Mouse (Mus musculus) thymus, postnatal 0 days (tissue): ENCODE results near the gene Rbm20. TPM values are rescaled to one million over a fixed set of nuclear protein-coding genes. Genes with fewer than 3 reads are reported as not detected.
A peak's percentile ranks its signal among the peaks of the same experiment; 100 is the strongest.
"Not testable (repeated sequence)": the region's sequence is repeated elsewhere in the genome, so short reads cannot be mapped to it uniquely, and the experiment has no call there.

Source experiments
- DNase-seq: peaks from one replicate; pipeline ENCODE4 v3.0.0-alpha.2; 2015; ENCODE audit warnings: low spot score
- polyA plus RNA-seq: library from polyadenylated mRNA; unstranded; fragments of >200 nt; fragmentation: Nextera tagmentation; extraction: Ambion mirVana; gene quantifications from 2 replicates; pipeline ENCODE4 v1.2.1, GENCODE M21; 2015

The Rbm20 gene
- polyA plus RNA-seq, 1 experiment from 2014 or later: 1.8 TPM

- DNase-seq: no peak
These were observed 111.7 kb downstream of the Rbm20 start for GRCm38 (mm10) chr19:53788621-53789331.

DNA sequence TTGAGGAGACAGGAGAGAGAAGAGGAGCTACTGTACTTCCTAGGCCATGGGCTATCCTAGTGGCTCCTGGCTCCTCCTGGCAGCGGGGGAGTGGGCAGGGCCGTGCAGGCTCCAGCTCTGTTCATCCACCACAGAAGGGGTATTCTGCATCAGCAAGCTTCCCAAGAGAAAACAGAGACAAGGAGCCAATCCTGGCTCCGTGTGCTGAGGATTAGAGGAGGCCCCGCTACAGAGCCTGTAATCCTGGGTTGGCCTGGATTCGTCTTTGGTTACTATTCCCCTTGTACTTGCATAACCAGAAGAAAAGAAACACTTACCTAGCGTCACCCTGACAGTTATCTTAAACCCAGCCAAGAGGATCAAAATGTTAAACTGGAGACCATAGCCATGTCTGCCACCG lies 112.5 kb downstream of the Rbm20 start:
- no peak for DNase-seq

DNA sequence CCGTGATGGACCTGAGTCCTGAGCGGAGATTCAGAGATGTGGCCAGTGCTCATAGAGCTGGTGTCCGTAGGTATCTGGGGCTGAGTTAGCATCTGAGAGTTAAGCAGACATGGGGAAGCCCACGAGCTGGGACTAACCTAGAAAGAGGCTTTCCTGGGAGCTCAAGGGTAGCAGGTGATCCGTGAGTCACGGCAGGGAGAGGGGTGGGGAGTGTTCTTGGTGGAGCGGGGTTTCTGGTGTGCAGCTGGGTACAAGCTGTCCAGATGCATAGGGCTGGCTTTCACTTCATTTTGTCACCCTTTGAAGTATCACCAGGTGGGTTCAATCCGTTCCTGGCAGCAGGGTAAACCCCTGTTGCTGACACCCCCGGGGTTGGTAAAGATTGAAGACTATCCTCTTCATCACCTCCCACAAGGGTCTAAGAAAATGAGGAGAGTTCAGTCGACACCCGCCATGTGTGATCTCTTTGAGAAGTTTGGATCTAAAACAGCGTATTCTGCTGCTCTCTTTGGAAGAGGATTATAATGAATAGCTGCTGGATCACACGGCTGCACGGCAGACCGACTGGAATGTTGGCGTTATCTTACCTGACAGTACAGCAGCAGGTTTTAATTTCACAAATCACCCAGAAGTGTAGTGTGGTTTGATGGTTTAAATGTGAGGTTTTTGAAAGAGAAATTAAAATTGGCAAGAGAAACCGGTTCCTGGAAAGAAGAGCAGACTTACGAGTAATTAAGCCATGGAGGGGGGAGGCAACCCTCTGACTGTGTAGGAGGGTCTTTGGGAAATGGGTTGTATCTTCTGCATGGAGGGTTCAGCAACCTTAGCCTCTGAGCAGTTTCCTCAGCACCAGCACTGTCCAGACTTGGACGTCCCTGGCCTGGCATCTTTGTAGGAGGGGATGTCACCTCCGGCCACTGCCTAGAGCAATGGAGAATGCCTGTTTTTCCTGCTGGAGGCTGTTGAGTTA lies 114.9 kb downstream of the Rbm20 start:
- peak; percentile 48 for DNase-seq

DNA sequence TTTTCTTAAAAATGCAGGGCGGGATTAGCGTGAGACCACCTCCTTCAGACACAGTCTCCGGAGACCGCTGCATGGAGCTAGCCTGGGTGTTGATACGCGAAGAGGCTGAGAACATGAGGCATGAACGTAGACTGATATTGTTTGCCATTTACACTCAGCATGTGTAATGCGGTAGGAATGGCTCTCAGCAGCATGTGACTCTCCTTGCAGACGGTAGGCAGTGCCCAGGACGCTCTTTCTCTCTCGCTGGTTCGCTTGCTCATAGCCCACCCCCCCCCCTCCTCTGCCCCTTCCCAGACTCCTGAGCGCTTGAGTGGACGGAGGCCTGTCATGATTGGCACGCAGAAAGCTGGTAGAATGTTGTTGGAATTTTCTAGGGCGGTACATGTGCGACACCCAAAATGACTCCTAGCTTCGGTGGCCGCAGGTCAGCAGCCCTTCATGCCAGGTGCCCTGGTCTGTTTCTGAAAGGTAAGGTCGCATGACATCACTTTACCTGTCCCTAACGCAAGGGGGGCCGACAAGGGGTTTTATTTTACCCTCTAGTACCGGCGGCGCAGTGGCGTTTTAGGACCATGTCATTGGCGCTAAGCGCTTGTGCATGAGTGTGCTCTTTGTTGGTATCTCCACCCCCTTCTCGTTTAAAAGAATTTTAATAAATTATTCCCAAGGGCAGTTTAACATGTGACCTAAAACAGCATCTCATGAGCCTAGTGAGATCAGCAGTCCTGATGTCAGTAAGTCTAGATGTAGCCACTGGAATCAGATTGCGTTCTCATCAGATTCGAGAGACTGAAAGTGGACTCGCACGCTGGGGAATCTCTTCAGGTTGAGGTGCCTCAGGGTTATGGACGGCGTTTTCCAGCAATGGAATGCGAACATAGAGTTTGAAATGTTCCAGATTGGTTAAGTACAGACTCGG lies 116.1 kb downstream of the Rbm20 start:
- no peak for DNase-seq

DNA sequence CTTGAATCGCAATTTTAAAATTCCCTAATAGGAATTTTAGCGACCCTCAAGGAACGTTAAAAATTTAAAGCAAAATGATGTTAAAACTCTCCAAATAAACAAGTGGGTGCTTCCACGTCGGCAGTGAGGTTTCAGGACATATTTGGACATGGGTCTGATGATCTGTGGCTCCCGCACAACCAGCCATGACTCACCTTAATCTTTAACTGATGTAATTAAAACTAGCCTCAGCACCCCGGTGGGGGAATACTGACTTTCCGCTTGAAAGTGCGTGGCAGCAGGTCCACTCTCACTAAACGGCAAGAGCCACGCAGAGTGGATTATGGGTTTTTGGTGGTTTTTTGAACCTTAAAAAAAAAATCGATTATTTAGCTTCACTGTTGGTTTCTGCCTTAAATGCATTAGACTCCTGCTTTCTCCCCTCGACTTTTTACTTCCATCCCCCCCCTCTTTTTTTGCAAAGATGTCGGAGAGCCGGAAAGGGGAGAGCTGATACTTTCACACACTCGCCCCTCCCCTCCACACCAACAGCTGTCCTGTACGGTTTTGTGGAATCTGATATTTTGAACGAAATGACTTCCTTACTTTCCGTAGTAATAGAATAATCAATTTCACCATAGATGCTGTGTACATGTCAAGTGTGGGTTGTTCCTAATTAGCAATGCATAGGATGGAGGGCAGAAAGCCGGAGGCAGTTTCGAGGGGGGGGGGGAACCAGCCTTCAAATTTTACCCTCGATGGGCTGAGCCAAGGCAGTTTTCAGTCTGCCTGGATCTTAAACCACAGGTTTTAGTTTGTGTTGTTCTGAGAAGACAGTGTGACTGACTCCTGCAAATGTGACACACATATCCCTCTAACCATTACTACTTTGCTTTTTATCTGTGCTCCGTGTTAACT lies 117.1 kb downstream of the Rbm20 start:
- no peak for DNase-seq

GRCm38 (mm10) chr19:53794996-53795395 lies 117.9 kb downstream of the Rbm20 start:
- no peak for DNase-seq

- no peak for DNase-seq
These were observed 118.9 kb downstream of the Rbm20 start for GRCm38 (mm10) chr19:53796020-53796419.

GRCm38 (mm10) chr19:53797770-53798169 lies 120.7 kb downstream of the Rbm20 start:
- DNase-seq: no peak

DNA sequence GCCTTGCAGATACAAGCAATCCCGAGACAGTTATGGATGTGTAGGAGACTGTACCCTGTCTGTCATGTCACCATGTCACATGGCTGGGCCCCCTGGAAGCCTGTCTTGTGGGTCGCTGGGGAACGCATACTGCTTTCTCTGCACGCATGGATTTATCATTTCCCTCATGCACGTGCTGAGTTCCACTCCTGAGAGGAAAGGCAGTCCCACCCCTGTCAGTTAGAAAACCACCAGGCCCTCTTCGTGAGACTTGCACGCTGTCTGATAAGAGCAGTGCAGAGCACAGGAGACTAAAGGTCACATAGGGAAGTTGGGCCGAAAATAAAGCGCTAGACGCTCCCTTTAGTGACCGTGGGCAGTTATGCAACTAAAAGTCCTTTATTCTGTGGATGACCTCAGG lies 122.8 kb downstream of the Rbm20 start:
- DNase-seq: no peak

DNA sequence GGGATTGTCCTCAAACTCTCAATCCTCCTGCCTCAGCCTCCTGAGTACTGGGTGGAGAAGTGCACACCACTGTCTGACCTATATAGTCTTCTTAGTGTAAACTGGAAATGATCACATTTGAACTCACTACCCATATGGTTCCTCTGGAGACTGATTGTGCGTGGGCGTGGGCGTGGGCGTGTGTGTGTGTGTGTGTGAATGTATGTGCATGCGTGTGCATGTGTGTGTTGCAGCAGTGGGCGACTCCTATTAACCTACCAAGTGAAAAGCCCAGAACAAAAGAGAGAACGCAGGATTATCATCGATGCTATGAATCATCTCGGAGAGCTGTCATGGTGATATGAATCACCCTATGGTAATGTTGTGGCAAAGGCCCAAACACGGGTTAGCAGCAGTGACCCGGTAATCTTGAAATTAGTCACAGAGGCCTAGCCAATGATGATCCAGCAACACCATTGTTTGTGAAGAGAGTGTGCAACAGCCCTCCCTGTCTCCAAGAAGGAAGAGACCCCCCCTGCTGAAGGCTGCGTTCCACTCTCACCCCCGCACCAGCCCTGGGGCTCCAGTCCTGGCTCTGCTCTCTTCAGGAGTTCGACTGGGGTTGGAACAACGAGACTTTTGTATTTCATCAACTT lies 123.4 kb downstream of the Rbm20 start:
- DNase-seq: no peak

GRCm38 (mm10) chr19:53801380-53801779 lies 124.3 kb downstream of the Rbm20 start:
- DNase-seq: no peak

DNA sequence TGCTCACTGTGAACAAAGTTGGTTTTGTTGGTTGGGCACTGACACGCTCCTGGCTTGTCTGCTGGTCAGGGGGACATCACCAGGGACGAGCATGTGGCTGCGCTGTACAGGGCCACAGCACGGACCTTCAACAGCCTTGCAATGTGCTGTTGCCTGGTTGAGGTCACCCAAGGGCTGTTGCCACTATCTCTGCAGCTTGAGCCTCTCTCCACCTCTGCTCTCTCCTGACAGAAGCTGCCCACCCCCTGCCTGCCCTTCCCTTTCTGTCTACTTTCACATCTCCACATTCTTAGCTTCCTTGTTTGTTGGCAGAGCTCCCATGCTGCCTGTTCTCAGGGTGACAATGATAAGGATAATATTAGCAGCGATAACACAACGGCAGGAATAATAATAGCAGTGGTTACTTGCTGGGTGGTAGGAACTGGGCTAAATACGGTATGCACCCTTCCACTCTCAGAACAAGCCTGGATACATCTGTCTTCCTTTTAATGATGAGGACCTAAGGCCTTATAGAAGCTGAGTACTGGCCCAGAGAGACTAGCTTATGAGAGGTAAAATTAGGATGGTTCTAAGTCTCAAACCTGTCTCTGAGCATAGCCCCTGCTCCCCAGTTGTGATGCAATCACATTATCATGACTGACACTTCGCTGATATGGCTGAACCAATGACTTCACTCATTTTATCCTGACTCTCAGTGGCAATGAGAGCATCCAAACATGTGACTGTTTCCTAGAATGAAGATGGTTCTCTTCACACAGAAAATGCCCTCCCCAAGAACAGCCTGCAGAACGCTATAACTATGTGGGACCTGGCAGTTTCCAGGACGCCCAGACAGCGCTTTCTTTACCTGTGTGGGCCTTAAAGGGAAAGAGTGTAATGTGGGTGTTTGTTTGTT lies 124.9 kb downstream of the Rbm20 start:
- DNase-seq: no peak

DNA sequence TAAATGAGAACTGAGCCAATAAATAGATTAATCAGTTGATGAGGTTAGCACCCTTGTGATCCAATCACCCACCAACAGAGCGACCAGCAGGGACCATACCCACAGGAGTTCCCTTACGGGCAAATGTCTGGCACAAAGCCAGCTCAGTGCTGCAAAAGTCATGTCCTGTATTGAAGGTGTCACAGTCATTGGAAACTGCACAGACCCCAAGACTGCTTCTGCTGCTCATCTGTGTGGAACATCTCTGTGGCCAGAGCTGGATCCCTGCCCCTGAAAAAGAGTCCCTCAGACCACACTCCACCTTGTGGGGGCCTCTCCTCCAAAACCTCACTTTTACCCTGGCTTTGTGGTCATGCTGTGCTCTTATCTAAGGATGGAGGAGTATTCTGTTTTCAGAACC lies 126.8 kb downstream of the Rbm20 start:
- no peak for DNase-seq

DNA sequence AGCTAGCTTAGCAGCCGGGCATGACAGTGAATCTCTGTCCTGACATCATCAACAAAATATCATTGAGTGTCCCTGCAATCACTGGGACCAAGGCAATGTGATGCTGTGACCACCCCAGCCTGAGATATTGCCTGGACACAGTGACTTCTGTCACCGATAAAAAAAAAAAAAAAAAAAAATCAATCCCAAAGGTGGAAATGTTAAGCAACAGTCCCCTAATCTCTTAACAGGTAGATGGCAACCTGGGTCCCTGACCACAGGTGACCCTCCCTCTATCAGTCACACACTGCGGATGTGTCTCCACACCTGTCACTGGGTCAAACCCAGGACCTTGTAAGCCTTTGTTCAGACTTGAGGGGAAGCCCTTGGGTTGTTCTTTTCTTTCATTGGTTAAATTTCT lies 128.0 kb downstream of the Rbm20 start:
- no peak for DNase-seq

DNA sequence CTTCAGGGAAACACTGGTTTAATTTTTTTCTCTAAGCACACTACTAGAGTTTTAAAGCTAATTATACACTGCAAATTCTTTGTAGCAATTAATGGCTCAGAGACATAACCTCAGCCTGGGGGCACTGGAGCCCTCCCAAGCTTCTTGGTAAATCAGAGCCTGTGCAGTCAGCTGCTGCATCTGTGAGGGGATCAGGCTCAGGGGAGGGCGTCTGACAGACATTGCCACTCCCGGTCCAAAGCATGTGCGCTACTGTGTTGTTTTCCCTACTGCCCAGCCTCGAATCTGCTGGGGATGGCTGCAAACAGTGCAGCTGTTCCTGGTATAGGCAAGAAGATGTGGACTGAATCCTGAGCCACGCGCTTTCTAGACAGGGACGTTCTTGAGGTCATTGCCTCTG lies 129.0 kb downstream of the Rbm20 start:
- DNase-seq: no peak

DNA sequence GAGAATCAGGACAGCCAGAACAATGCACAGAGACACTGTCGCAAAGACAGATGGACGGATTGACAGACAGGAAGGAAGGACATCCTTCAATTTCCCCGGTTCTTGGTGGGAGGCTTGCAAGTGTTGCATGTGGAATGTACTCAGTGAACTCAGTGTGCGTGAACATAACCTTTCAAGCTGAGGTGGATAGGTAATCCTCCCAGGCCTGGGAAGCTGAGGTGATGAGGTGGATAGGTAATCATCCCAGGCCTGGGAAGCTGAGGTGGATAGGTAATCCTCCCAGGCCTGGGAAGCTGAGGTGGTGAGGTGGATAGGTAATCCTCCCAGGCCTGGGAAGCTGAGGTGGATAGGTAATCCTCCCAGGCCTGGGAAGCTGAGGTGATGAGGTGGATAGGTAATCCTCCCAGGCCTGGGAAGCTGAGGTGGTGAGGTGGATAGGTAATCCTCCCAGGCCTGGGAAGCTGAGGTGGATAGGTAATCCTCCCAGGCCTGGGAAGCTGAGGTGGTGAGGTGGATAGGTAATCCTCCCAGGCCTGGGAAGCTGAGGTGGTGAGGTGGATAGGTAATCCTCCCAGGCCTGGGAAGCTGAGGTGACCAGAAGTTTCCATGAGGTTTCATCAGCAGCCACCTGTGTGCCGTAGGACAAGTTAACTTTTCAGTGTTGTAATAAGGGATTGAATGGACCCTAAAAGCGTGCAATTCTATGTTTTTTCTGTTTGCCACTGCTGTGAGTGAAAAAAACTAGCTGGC lies 129.6 kb downstream of the Rbm20 start:
- not testable (repeated sequence) for DNase-seq

DNA sequence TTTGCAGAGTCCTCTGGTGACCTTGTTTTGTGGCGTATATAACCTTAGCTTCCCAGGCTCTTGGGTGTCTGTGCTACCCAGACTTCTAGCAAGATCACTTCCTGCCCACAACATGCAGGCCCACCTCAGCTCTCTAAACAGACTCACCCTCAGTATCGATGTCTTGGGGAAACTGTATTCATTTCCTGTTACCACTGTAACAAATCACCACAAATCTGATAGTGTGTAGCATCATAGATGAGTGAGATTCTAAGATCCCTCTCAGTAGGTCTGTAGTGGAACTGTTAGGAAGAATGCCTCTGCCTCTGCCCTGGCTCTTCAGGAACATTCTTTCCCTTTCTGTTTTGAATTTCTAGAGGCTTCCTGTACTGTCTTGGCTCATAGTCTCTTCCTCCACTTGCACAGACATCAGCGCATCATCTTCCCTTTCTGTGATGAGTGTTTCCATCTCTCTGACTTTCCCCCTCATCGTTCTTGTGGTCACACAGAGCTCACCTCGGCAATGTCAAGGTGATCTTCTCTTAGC lies 130.2 kb downstream of the Rbm20 start:
- peak; percentile 71 for DNase-seq
